Mouse (Mus musculus): ENCODE data around the gene Mrgpra4. TPM values are rescaled to one million over a fixed set of nuclear protein-coding genes. Genes with fewer than 3 reads are reported as not detected.
A peak's percentile ranks its signal among the peaks of the same experiment; 100 is the strongest.

Gene Mrgpra4
- not detected in 2 replicates for polyA plus RNA-seq (2015; fragmentation: Nextera tagmentation; extraction: Ambion mirVana)

DNA sequence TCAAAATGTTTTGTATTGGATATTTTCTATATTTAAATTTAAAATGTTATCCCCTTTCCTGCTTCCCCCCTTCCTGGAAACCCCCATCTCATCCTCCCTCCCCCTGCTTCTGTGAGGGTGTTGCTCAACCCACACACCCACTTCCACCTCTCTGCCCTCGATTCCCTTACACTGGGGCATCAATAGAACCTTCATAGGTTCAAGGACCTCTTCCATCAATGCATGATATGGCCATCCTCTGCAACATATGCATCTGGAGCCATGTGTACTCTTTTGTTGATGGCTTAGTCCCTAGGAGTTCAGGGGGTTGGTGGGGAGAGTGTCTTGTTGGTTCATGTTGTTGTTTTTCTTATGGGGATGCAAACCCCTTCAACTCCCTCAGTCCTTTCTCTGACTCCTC, at the start of gene Mrgpra4:
Gene Mrgpra4, minus strand, starts transcription at position 101 of the 400 bp plus-strand sequence.
- ATAC-seq = no peak
- Histone ChIP-seq H3K9me3 (ENCODE audit: control insufficient read depth) (no peaks in the 10 kb centered on the region), H3K4me3 (ENCODE audit: low read depth, low read length) (no peak within 1 kb of the TSS), H3K9ac (ENCODE audit: low read depth, low read length) (no peak within 1 kb of the TSS), H3K27ac (ENCODE audit: low read depth, low read length) (no peak within 1 kb of the TSS), H3K4me2 (replicated peaks; ENCODE audit: low read depth) (no peak within 1 kb of the TSS), H3K4me1 (replicated peaks; ENCODE audit: control insufficient read depth, insufficient read depth, low read length) (no peaks in the 10 kb centered on the region), H3K36me3 (ENCODE audit: control insufficient read depth, insufficient read depth) (no peaks in the 10 kb centered on the region), H3K27me3 (replicated peaks; ENCODE audit: control insufficient read depth, insufficient read depth, low read length) (no peaks in the 10 kb centered on the region)
- TF ChIP-seq CTCF (IDR thresholded peaks at IDR 0.05; ENCODE audit: low read depth) = no peak
- whole genome bisulfite sequencing = 55% methylated on average over 1 of the region's 1 CpGs

DNA sequence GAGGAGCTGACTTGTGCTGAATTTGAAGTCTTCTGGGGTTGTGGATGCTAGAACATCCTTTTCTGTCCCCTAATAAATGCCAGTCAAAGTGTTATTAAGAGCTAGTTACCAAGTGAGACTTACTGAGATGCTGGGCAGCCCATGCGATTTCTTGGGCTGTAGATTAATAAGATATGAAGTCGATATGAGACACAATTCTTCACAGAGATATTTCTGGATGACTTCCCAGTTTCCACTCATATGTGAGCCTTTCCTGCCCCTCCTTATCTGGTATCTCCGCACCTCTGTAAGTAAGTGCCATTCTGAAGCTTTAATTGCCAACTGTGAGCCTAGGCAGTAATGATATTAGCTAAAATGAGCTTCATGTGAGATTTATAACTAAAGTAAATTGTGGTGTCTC, 45.6 kb upstream of the Mrgpra4 start, which contains the start of gene Mrgprx1:
Gene Mrgprx1, minus strand, starts transcription at position 101 of the 400 bp plus-strand sequence.
- H3K27me3 ChIP-seq (replicated peaks; ENCODE audit: control insufficient read depth, insufficient read depth, low read length) = no peaks in the 10 kb centered on the region
- no peaks in the 10 kb centered on the region for H3K9me3 ChIP-seq (ENCODE audit: control insufficient read depth)
- no peak for TF ChIP-seq CTCF (IDR thresholded peaks at IDR 0.05; ENCODE audit: low read depth)
- H3K27ac ChIP-seq (ENCODE audit: low read depth, low read length) = no peak within 1 kb of the TSS
- no peak within 1 kb of the TSS for H3K4me2 ChIP-seq (replicated peaks; ENCODE audit: low read depth)
- H3K9ac ChIP-seq (ENCODE audit: low read depth, low read length) = no peak within 1 kb of the TSS
- H3K4me1 ChIP-seq (replicated peaks; ENCODE audit: control insufficient read depth, insufficient read depth, low read length) = no peaks in the 10 kb centered on the region
- ATAC-seq = no peak
- no peaks in the 10 kb centered on the region for H3K36me3 ChIP-seq (ENCODE audit: control insufficient read depth, insufficient read depth)
- H3K4me3 ChIP-seq (ENCODE audit: low read depth, low read length) = no peak within 1 kb of the TSS
- 72% methylated on average over 3 of the region's 3 CpGs for WGBS

DNA sequence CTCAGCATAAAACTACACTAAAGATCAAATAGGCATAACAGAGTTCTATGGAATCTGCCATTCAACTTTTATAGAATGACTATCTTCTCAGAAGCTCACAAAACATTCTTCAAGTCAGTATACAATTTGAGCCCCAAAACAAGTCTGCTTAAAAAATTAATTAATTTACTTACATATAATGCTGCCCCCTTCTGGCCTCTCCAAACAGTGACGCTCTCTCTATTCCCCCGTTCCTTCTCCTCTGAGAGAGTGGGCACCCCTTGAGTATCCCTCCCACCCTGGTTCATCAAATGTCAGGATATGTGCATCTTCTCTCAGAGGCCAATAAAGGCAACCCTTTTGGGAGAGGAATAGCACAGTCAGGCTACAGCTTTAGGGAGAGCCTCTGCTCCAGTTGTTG, 36.0 kb upstream of the Mrgpra4 start:
- no peak overlapping the region for H3K4me2 ChIP-seq (replicated peaks; ENCODE audit: low read depth)
- 59% methylated on average over 2 of the region's 2 CpGs for WGBS
- ATAC-seq = no peak
- H3K9ac ChIP-seq (ENCODE audit: low read depth, low read length) = no peak overlapping the region
- H3K4me1 ChIP-seq (replicated peaks; ENCODE audit: control insufficient read depth, insufficient read depth, low read length) = no peaks in the 10 kb centered on the region
- H3K27me3 ChIP-seq (replicated peaks; ENCODE audit: control insufficient read depth, insufficient read depth, low read length) = no peaks in the 10 kb centered on the region
- H3K27ac ChIP-seq (ENCODE audit: low read depth, low read length) = no peak overlapping the region
- no peaks in the 10 kb centered on the region for H3K9me3 ChIP-seq (ENCODE audit: control insufficient read depth)
- H3K36me3 ChIP-seq (ENCODE audit: control insufficient read depth, insufficient read depth) = no peaks in the 10 kb centered on the region
- H3K4me3 ChIP-seq (ENCODE audit: low read depth, low read length) = no peak overlapping the region
- peak; percentile 22; the same call in 1 of the 2 replicates for TF ChIP-seq CTCF (IDR thresholded peaks at IDR 0.05; ENCODE audit: low read depth)

DNA sequence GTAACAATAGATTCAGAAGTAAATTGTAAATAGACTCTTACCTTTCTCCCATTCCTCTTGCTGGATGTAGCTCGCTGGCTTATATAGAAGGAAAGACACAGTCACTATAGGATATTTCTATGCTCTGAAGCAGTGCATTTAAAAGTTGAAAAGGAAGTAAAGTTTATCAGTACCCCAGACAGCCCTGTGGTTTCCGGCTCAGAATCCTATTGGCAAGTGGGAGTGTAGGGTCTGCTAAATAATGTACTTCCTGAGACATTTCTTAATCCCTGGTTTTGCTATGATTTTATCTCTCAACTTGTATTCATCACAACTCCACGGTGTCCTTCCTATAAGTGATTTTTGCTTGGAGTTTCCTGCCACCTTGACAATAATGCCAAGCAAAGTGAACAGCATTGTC, 13.8 kb upstream of the Mrgpra4 start:
- no peaks in the 10 kb centered on the region for H3K9me3 ChIP-seq (ENCODE audit: control insufficient read depth)
- WGBS = 71% methylated on average over 3 of the region's 3 CpGs
- H3K4me1 ChIP-seq (replicated peaks; ENCODE audit: control insufficient read depth, insufficient read depth, low read length) = no peaks in the 10 kb centered on the region

DNA sequence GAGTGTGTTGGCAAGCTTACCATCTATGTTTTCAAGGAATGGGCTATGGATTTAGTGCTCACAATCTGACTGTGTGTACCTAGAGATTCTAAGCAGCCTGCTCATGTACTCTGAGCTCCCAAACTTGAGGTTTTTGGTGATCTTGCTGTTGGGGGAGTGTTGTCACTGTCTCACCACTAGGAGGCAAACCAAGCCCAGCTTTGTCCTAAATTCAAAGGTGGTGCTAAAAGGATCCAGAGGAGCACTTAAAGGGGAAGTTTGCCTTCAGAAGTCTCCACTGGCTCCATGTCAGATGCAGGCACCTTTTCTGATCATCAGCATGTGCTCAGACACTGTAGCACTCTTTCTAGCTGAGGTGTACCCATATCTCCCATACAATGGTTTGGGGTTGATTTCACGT, 4.9 kb upstream of the Mrgpra4 start:
- H3K9ac ChIP-seq (ENCODE audit: low read depth, low read length) = no peak overlapping the region
- peak; percentile 66 for TF ChIP-seq CTCF (IDR thresholded peaks at IDR 0.05; ENCODE audit: low read depth)
- ATAC-seq = no peak
- H3K4me1 ChIP-seq (replicated peaks; ENCODE audit: control insufficient read depth, insufficient read depth, low read length) = no peaks in the 10 kb centered on the region
- no peak overlapping the region for H3K4me2 ChIP-seq (replicated peaks; ENCODE audit: low read depth)
- no peak overlapping the region for H3K4me3 ChIP-seq (ENCODE audit: low read depth, low read length)
- 56% methylated on average over 1 of the region's 1 CpGs for WGBS
- no peaks in the 10 kb centered on the region for H3K36me3 ChIP-seq (ENCODE audit: control insufficient read depth, insufficient read depth)
- H3K27me3 ChIP-seq (replicated peaks; ENCODE audit: control insufficient read depth, insufficient read depth, low read length) = no peaks in the 10 kb centered on the region
- no peak overlapping the region for H3K27ac ChIP-seq (ENCODE audit: low read depth, low read length)
- no peaks in the 10 kb centered on the region for H3K9me3 ChIP-seq (ENCODE audit: control insufficient read depth)

More for the DNA sequence above, 13.8 kb upstream of the Mrgpra4 start:
- no peaks in the 10 kb centered on the region for H3K27me3 ChIP-seq (replicated peaks; ENCODE audit: control insufficient read depth, insufficient read depth, low read length)
- TF ChIP-seq CTCF (IDR thresholded peaks at IDR 0.05; ENCODE audit: low read depth) = no peak
- H3K27ac ChIP-seq (ENCODE audit: low read depth, low read length) = no peak overlapping the region
- no peaks in the 10 kb centered on the region for H3K36me3 ChIP-seq (ENCODE audit: control insufficient read depth, insufficient read depth)
- H3K4me3 ChIP-seq (ENCODE audit: low read depth, low read length) = no peak overlapping the region
- no peak for ATAC-seq
- no peak overlapping the region for H3K9ac ChIP-seq (ENCODE audit: low read depth, low read length)
- H3K4me2 ChIP-seq (replicated peaks; ENCODE audit: low read depth) = no peak overlapping the region

Other genes starting within 250 kb of the Mrgpra4 start
- gene Mrgprx1, start 45.5 kb upstream of the Mrgpra4 start, polyA plus RNA-seq (2015; fragmentation: Nextera tagmentation; extraction: Ambion mirVana) = not detected in 2 replicates
- gene Mrgprb5, start 186.9 kb upstream of the Mrgpra4 start, polyA plus RNA-seq (2015; fragmentation: Nextera tagmentation; extraction: Ambion mirVana) = not detected in 2 replicates
- not detected in 2 replicates for gene Mrgprb4, start 217.2 kb upstream of the Mrgpra4 start, polyA plus RNA-seq (2015; fragmentation: Nextera tagmentation; extraction: Ambion mirVana)